Mouse (Mus musculus): ENCODE results near the gene Enoph1.

- TF ChIP-seq CTCF (IDR thresholded peaks at IDR 0.05; ENCODE audit: low read depth, low read length) (no peak), EP300 (IDR thresholded peaks at IDR 0.05; ENCODE audit: insufficient read depth, low read depth, low read length) (no peak), POLR2A (IDR thresholded peaks at IDR 0.05; ENCODE audit: insufficient read depth, low read length) (no peak)
Measured at GRCm38 (mm10) chr5:100024403-100024802, 15.4 kb upstream of the Enoph1 start.

Data from ES-Bruce4 (cell line).